Mouse (Mus musculus) liver, adult (tissue): ENCODE measurements around the gene S100a6.

Source experiments
- GATA4 ChIP-seq: IDR thresholded peaks from 2 replicates; pipeline ENCODE4 v1.6.1; 2014; ENCODE audit warnings: mild to moderate bottlenecking, low read length; ENCODE audit not compliant: insufficient replicate concordance

Gene S100a6

GRCm38 (mm10) chr3:90638511-90639275, 26.0 kb downstream of the S100a6 start:
- no peak for TF ChIP-seq GATA4

- TF ChIP-seq GATA4: no peak
These were observed 27.0 kb downstream of the S100a6 start for GRCm38 (mm10) chr3:90639511-90640154.

- no peak for TF ChIP-seq GATA4
These were observed 28.3 kb downstream of the S100a6 start for GRCm38 (mm10) chr3:90640981-90641380.

GRCm38 (mm10) chr3:90644220-90644619, 31.5 kb downstream of the S100a6 start:
- no peak for TF ChIP-seq GATA4

GRCm38 (mm10) chr3:90647291-90647690, 34.6 kb downstream of the S100a6 start:
- TF ChIP-seq GATA4: no peak

- TF ChIP-seq GATA4: no peak
These were observed 36.3 kb downstream of the S100a6 start for GRCm38 (mm10) chr3:90648981-90649380.

- TF ChIP-seq GATA4: no peak
These were observed 37.1 kb downstream of the S100a6 start for GRCm38 (mm10) chr3:90649832-90650231.

- no peak for TF ChIP-seq GATA4
These were observed 40.3 kb downstream of the S100a6 start for GRCm38 (mm10) chr3:90652878-90653508.

GRCm38 (mm10) chr3:90653717-90654116, 41.0 kb downstream of the S100a6 start, which contains the start of gene S100a7a:
TSS of gene S100a7a (plus strand) at chr3:90654017.
- no peak for TF ChIP-seq GATA4

GRCm38 (mm10) chr3:90657405-90657804, 44.7 kb downstream of the S100a6 start:
- TF ChIP-seq GATA4: no peak

- TF ChIP-seq GATA4: no peak
These were observed 46.8 kb downstream of the S100a6 start for GRCm38 (mm10) chr3:90659364-90660044.

GRCm38 (mm10) chr3:90664219-90664618, 51.5 kb downstream of the S100a6 start:
- TF ChIP-seq GATA4: no peak

GRCm38 (mm10) chr3:90668846-90669245, 56.2 kb downstream of the S100a6 start, which contains the start of gene S100a8:
TSS of gene S100a8 (plus strand) at chr3:90668978.
- TF ChIP-seq GATA4: no peak
